Mouse (Mus musculus): ENCODE results near the gene Atp6v1b1.

DNA sequence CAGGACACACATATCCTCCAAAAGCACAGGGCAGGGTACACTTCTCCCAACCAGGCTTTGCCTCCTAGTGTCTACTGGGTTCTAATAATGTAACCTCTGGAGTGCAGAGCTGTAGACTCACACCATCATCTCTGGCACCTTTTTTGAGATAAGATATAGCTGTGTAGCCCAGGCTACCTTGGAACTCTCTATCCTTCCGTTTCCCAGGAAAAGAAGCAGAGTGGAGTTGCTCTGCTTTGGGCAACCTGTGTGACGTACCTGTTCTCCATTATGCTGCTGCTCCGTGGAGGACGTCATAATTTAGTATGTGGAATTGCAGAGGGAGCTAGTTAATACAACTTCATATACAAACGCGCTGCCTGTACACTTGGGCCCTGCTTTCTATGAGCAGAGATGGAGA is 19.6 kb downstream of the Atp6v1b1 start, which contains the start of gene Ankrd53:
- TF ChIP-seq POLR2A (IDR thresholded peaks at IDR 0.05; ENCODE audit: borderline replicate concordance, control insufficient read depth, low read depth, low read length) (no peak), CTCF (IDR thresholded peaks at IDR 0.05; ENCODE audit: control insufficient read depth, insufficient read depth, low read length) (no peak)

All from bone marrow, adult 2 months (tissue).